Mouse (Mus musculus): ENCODE results near the gene Rora. TPM values are rescaled to one million over a fixed set of nuclear protein-coding genes. Genes with fewer than 3 reads are reported as not detected.

The Rora gene
- polyA plus RNA-seq, 1 experiment from 2014 or later = 7.5 TPM

DNA sequence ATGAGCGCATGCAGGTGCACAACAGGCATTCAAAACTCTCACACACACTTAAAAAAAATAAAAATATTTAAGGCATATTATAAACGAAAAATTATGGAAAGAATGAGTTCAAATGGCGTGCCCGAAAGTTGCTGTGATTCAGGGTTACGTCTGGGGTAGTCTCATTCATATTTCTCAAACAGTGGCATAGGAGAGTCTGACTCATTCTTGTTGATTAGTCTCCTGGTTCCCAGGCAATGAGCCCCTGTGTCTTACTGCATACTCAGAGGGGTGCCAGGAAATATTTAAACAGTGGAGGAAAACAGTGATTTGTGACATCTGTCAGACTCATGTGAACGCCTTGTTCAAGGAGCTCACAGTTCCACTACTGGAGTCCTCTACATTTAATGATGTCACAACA, 316.5 kb downstream of the Rora start:
- Histone ChIP-seq H3K4me1 (replicated peaks; ENCODE audit: control insufficient read depth, insufficient read depth) (no peaks in the 10 kb centered on the region), H3K36me3 (ENCODE audit: control insufficient read depth, insufficient read depth, low read length) (no peaks in the 10 kb centered on the region), H3K27ac (replicated peaks) (no peak overlapping the region), H3K9ac (ENCODE audit: low read length) (no peak overlapping the region), H3K4me3 (ENCODE audit: low read depth, low read length) (no peak overlapping the region), H3K4me2 (replicated peaks; ENCODE audit: low read depth) (no peak overlapping the region), H3K27me3 (ENCODE audit: control insufficient read depth, insufficient read depth, low read length) (no peaks in the 10 kb centered on the region), H3K9me3 (ENCODE audit: control insufficient read depth, low read length) (no peaks in the 10 kb centered on the region)
- TF ChIP-seq CTCF (IDR thresholded peaks at IDR 0.05; ENCODE audit: low read depth) = no peak
- no peak for TF ChIP-seq EP300 (optimal IDR thresholded peaks at IDR 0.05)
- WGBS = 78% methylated on average over 6 of the region's 6 CpGs
- DNase-seq (ENCODE audit: low spot score) (no peak), ATAC-seq (ENCODE audit: low FRiP score, low TSS enrichment) (no peak)

- H3K9me3 ChIP-seq (ENCODE audit: control insufficient read depth, low read length) = no peaks in the 10 kb centered on the region
- no peak overlapping the region for H3K27ac ChIP-seq (replicated peaks)
- no peak overlapping the region for H3K9ac ChIP-seq (ENCODE audit: low read length)
- no peaks in the 10 kb centered on the region for H3K27me3 ChIP-seq (ENCODE audit: control insufficient read depth, insufficient read depth, low read length)
- 52% methylated on average over 7 of the region's 7 CpGs for WGBS
- H3K4me3 ChIP-seq (ENCODE audit: low read depth, low read length) = no peak overlapping the region
- H3K4me2 ChIP-seq (replicated peaks; ENCODE audit: low read depth) = no peak overlapping the region
- no peak for TF ChIP-seq EP300 (optimal IDR thresholded peaks at IDR 0.05)
- TF ChIP-seq CTCF (IDR thresholded peaks at IDR 0.05; ENCODE audit: low read depth) = no peak
- H3K36me3 ChIP-seq (ENCODE audit: control insufficient read depth, insufficient read depth, low read length) = no peaks in the 10 kb centered on the region
- DNase-seq (ENCODE audit: low spot score) = no peak
- H3K4me1 ChIP-seq (replicated peaks; ENCODE audit: control insufficient read depth, insufficient read depth) = no peaks in the 10 kb centered on the region
- no peak for ATAC-seq (ENCODE audit: low FRiP score, low TSS enrichment)
Measured at GRCm38 (mm10) chr9:68972277-68972676, 318.7 kb downstream of the Rora start.

DNA sequence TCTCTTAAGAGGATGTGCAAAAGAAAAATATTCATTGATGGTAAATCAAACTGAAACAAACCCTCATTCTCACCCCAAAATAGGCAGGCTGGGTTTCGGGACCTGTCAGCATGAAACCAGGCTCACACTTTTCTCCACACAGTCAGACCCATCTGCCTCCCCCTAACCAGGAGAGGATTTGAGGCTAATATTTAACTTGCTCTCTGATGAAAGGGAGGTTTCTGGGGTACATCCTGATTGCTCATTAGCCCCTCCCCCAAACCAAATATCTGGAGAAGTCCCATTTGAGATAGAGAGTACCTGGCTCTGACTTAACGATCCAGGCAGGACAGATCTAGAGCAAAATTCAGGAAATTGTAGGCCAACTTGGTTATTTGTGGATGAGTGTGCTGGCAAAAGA, 320.9 kb downstream of the Rora start:
- Histone ChIP-seq H3K4me2 (replicated peaks; ENCODE audit: low read depth) (no peak overlapping the region), H3K4me1 (replicated peaks; ENCODE audit: control insufficient read depth, insufficient read depth) (no peaks in the 10 kb centered on the region), H3K36me3 (ENCODE audit: control insufficient read depth, insufficient read depth, low read length) (no peaks in the 10 kb centered on the region), H3K4me3 (ENCODE audit: low read depth, low read length) (no peak overlapping the region), H3K27me3 (ENCODE audit: control insufficient read depth, insufficient read depth, low read length) (no peaks in the 10 kb centered on the region), H3K27ac (replicated peaks) (no peak overlapping the region), H3K9me3 (ENCODE audit: control insufficient read depth, low read length) (no peaks in the 10 kb centered on the region), H3K9ac (ENCODE audit: low read length) (no peak overlapping the region)
- 81% methylated on average over 2 of the region's 2 CpGs for WGBS
- DNase-seq (ENCODE audit: low spot score) (no peak), ATAC-seq (ENCODE audit: low FRiP score, low TSS enrichment) (no peak)
- no peak for TF ChIP-seq EP300 (optimal IDR thresholded peaks at IDR 0.05)
- no peak for TF ChIP-seq CTCF (IDR thresholded peaks at IDR 0.05; ENCODE audit: low read depth)

- no peaks in the 10 kb centered on the region for H3K4me1 ChIP-seq (replicated peaks; ENCODE audit: control insufficient read depth, insufficient read depth)
- no peaks in the 10 kb centered on the region for H3K36me3 ChIP-seq (ENCODE audit: control insufficient read depth, insufficient read depth, low read length)
- no peak overlapping the region for H3K4me2 ChIP-seq (replicated peaks; ENCODE audit: low read depth)
- H3K27ac ChIP-seq (replicated peaks) = no peak overlapping the region
- no peak for ATAC-seq (ENCODE audit: low FRiP score, low TSS enrichment)
- TF ChIP-seq CTCF (IDR thresholded peaks at IDR 0.05; ENCODE audit: low read depth) (no peak), EP300 (optimal IDR thresholded peaks at IDR 0.05) (no peak)
- no peaks in the 10 kb centered on the region for H3K27me3 ChIP-seq (ENCODE audit: control insufficient read depth, insufficient read depth, low read length)
- no peak overlapping the region for H3K9ac ChIP-seq (ENCODE audit: low read length)
- WGBS = 81% methylated on average over 5 of the region's 5 CpGs
- H3K4me3 ChIP-seq (ENCODE audit: low read depth, low read length) = no peak overlapping the region
- DNase-seq (ENCODE audit: low spot score) = no peak
- H3K9me3 ChIP-seq (ENCODE audit: control insufficient read depth, low read length) = no peaks in the 10 kb centered on the region
Measured at GRCm38 (mm10) chr9:68976136-68976535, 322.6 kb downstream of the Rora start.

- no peak for DNase-seq (ENCODE audit: low spot score)
Measured at GRCm38 (mm10) chr9:68976851-68977250, 323.3 kb downstream of the Rora start.

GRCm38 (mm10) chr9:68978656-68979055, 325.1 kb downstream of the Rora start:
- Histone ChIP-seq H3K4me3 (ENCODE audit: low read depth, low read length) (no peak overlapping the region), H3K27ac (replicated peaks) (no peak overlapping the region), H3K9me3 (ENCODE audit: control insufficient read depth, low read length) (no peaks in the 10 kb centered on the region), H3K27me3 (ENCODE audit: control insufficient read depth, insufficient read depth, low read length) (no peaks in the 10 kb centered on the region), H3K36me3 (ENCODE audit: control insufficient read depth, insufficient read depth, low read length) (no peaks in the 10 kb centered on the region), H3K9ac (ENCODE audit: low read length) (no peak overlapping the region), H3K4me2 (replicated peaks; ENCODE audit: low read depth) (no peak overlapping the region), H3K4me1 (replicated peaks; ENCODE audit: control insufficient read depth, insufficient read depth) (no peaks in the 10 kb centered on the region)
- DNase-seq (ENCODE audit: low spot score) = no peak
- no peak for ATAC-seq (ENCODE audit: low FRiP score, low TSS enrichment)
- no peak for TF ChIP-seq EP300 (optimal IDR thresholded peaks at IDR 0.05)
- no peak for TF ChIP-seq CTCF (IDR thresholded peaks at IDR 0.05; ENCODE audit: low read depth)
- 86% methylated on average over 4 of the region's 4 CpGs for WGBS

More at GRCm38 (mm10) chr9:68976851-68977250, 323.3 kb downstream of the Rora start:
- H3K27me3 ChIP-seq (ENCODE audit: control insufficient read depth, insufficient read depth, low read length) = no peaks in the 10 kb centered on the region
- ATAC-seq (ENCODE audit: low FRiP score, low TSS enrichment) = no peak
- no peaks in the 10 kb centered on the region for H3K36me3 ChIP-seq (ENCODE audit: control insufficient read depth, insufficient read depth, low read length)
- no peak overlapping the region for H3K27ac ChIP-seq (replicated peaks)
- no peak for TF ChIP-seq EP300 (optimal IDR thresholded peaks at IDR 0.05)
- TF ChIP-seq CTCF (IDR thresholded peaks at IDR 0.05; ENCODE audit: low read depth) = no peak
- H3K4me2 ChIP-seq (replicated peaks; ENCODE audit: low read depth) = no peak overlapping the region
- WGBS = 36% methylated on average over 4 of the region's 4 CpGs
- H3K4me3 ChIP-seq (ENCODE audit: low read depth, low read length) = no peak overlapping the region
- H3K4me1 ChIP-seq (replicated peaks; ENCODE audit: control insufficient read depth, insufficient read depth) = no peaks in the 10 kb centered on the region
- H3K9me3 ChIP-seq (ENCODE audit: control insufficient read depth, low read length) = no peaks in the 10 kb centered on the region
- H3K9ac ChIP-seq (ENCODE audit: low read length) = no peak overlapping the region

Measured in stomach, postnatal 0 days (tissue).